Mouse (Mus musculus) forebrain, embryonic 12.5 days (tissue): ENCODE measurements around the gene Tcf7. TPM values are rescaled to one million over a fixed set of nuclear protein-coding genes. Genes with fewer than 3 reads are reported as not detected.

Experiments used
- ATAC-seq: fragments of 200-750 bp; cut with Nextera tagmentation; 2 replicates; pipeline ENCODE4 v1.8.0; 2017; ENCODE audit warnings: moderate TSS enrichment; ENCODE audit not compliant: low FRiP score
- H3K27ac ChIP-seq: fragments of 300-500 bp; sonication (generic); 2 replicates; pipeline ENCODE4 v1.5.1; 2016; ENCODE audit warnings: mild to moderate bottlenecking
- H3K27me3 ChIP-seq: fragments of 300-500 bp; sonication (generic); 2 replicates; pipeline ENCODE4 v1.6.1; 2016; ENCODE audit warnings: mild to moderate bottlenecking
- H3K36me3 ChIP-seq: fragments of 300-500 bp; sonication (generic); replicated peaks from 2 replicates; pipeline ENCODE4 v1.6.1; 2016; ENCODE audit warnings: mild to moderate bottlenecking
- H3K4me1 ChIP-seq: fragments of 300-500 bp; sonication (generic); 2 replicates; pipeline ENCODE4 v1.6.1; 2016
- H3K4me2 ChIP-seq: fragments of 300-500 bp; sonication (generic); 2 replicates; pipeline ENCODE4 v1.6.1; 2016; ENCODE audit warnings: mild to moderate bottlenecking, moderate library complexity
- H3K4me3 ChIP-seq: fragments of 300-500 bp; sonication (generic); replicated peaks from 2 replicates; pipeline ENCODE4 v1.5.1; 2016; ENCODE audit warnings: mild to moderate bottlenecking
- H3K9ac ChIP-seq: fragments of 300-500 bp; sonication (generic); 2 replicates; pipeline ENCODE4 v1.6.1; 2016; ENCODE audit warnings: mild to moderate bottlenecking
- H3K9me3 ChIP-seq: fragments of 300-500 bp; sonication (generic); 2 replicates; pipeline ENCODE4 v1.6.1; 2016
- WGBS: fragments of 180-500 bp; shearing (Covaris S2); methylation state at CpG from one replicate; pipeline ENCODE4 v1.1.7; 2016; 5-methylcytosine and 5-hydroxymethylcytosine counted together
- polyA plus RNA-seq: library from polyadenylated mRNA; unstranded; fragments of >200 nt; fragmentation: Nextera tagmentation; extraction: Ambion mirVana; gene quantifications from 2 replicates; pipeline ENCODE4 v1.2.1, GENCODE M21; 2016

Tcf7 gene
- polyA plus RNA-seq, 1 experiment from 2014 or later, result 5.4 TPM

DNA sequence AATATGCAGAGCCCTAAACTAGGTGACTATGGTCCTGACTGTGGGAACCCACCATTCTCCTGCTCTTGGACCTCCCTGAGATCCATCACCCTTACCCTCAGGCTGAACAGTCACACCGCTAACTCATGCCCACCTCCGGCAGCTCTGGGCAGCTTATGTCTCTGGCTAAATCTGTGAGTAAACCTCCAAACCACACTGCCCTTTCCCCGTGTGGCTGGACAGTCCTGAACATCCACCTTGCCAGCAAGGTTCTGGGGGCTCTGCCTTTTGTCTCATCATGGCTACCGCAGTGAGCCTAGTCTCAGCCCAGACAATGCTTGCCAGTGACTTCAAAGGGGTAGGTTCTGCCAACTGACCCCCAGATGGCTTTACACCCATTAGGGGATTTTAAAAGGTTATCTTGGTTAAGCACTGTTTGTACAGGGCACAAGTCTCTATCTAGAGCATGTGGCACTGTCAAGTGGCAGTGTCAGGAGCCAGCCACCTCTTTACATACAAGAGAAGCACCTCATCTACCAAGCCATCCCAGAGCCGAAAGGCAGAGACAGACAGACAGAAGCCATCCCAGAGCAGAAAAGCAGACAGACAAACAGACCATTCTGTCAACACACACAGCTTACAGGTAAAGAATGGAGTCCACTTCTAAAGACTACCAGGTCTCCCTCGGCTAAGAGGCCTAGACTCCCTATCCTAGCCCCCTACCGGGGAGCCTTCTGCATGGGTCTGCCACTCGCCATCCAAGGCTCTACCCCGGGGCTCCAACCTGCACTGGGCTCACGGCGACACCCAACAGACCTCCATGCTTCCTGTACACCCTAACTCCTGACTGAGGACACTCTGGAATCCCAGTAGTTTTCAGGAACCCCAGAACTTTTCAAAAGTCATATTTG lies 2.0 kb downstream of the Tcf7 start:
- no peak for ATAC-seq
- Histone ChIP-seq H3K4me1 (peaks cover 29% of the 10 kb centered on the region), H3K9ac (no peak overlapping the region), H3K27me3 (peaks cover 56% of the 10 kb centered on the region), H3K4me2 (no peak overlapping the region), H3K36me3 (no peaks in the 10 kb centered on the region), H3K4me3 (no peak overlapping the region), H3K27ac (no peak overlapping the region), H3K9me3 (no peaks in the 10 kb centered on the region)
- 86% methylated on average over 11 of the region's 11 CpGs for WGBS

DNA sequence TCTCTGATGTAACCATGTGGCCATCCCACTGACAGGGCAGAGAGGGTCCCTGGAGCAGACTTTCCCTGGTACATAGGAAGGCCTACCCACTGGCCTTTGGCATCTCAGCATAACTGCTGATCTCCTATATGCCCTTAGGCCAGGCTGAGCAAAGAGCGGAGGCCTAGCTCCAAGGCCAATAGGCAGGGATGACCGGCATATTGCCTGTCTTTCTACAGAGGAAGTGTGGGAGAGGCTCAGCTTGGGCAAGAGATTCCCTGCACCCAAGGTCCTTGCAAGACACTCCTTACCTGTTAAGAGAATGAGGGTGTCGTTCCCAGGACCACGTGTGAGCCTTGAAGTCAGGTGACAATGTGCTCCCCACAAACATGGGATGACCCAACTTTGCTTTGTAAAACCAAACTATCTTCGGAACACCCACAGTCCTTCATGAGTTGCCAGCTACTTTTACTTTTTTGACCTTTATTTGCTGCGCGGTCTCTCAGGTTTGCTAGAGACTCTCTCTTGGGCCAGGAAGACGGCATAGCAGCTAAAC lies 3.1 kb downstream of the Tcf7 start:
- ATAC-seq, result no peak
- peaks cover 47% of the 10 kb centered on the region for H3K27me3 ChIP-seq

DNA sequence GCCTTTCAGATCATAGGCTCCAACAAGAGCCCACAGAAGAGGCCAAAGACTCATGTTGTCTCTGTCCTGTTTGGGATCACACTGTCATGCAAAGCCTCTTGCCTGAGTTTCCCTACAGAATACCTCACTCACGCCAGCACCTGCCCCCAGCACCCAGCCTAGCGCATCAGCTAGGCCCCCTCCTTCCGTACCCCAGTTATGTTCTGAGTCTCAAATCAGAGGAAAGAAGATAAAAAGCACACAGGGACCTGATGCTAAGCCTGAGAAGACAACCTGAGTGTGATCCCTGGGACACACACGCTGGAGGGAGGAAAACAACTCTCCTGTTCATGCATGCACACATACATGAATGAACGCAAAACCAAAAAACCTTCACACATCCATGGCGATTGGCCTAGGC lies 3.8 kb downstream of the Tcf7 start:
- H3K27ac ChIP-seq, result no peak overlapping the region
- H3K9ac ChIP-seq, result no peak overlapping the region
- H3K4me3 ChIP-seq, result no peak overlapping the region
- no peaks in the 10 kb centered on the region for H3K9me3 ChIP-seq
- no peaks in the 10 kb centered on the region for H3K36me3 ChIP-seq
- peaks cover 41% of the 10 kb centered on the region for H3K27me3 ChIP-seq
- no peak overlapping the region for H3K4me2 ChIP-seq
- 90% methylated on average over 6 of the region's 6 CpGs for WGBS
- H3K4me1 ChIP-seq, result peaks cover 19% of the 10 kb centered on the region
- no peak for ATAC-seq

More for the DNA sequence above, 3.1 kb downstream of the Tcf7 start:
- Histone ChIP-seq H3K4me1 (peaks cover 26% of the 10 kb centered on the region), H3K36me3 (no peaks in the 10 kb centered on the region), H3K9me3 (no peaks in the 10 kb centered on the region), H3K27ac (no peak overlapping the region), H3K9ac (no peak overlapping the region), H3K4me2 (no peak overlapping the region), H3K4me3 (no peak overlapping the region)
- 93% methylated on average over 8 of the region's 8 CpGs for WGBS

DNA sequence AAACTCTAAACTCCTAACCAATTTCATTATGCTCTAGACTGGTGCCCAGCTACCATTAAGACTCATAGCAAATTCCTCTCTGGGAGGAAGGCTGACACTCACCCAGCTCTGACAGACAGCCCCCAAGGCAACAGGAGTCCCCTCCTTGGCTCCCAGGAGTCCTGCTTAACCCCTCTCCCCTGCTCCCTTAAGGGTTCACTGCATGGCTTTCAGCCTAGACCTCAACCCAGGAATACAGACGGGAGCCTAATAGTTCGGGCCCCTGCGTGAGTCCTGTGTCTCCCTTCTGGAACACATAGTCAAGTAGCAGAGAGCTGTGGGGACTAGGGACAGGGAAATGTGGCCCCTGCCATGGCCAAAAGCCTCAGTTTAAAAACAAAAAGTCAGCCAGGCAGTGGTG lies 4.7 kb downstream of the Tcf7 start:
- H3K27me3 ChIP-seq, result peaks cover 32% of the 10 kb centered on the region
- H3K4me2 ChIP-seq, result no peak overlapping the region
- ATAC-seq, result no peak
- H3K9me3 ChIP-seq, result no peaks in the 10 kb centered on the region
- H3K4me3 ChIP-seq, result no peak overlapping the region
- peaks cover 12% of the 10 kb centered on the region for H3K4me1 ChIP-seq
- 93% methylated on average over 3 of the region's 3 CpGs for WGBS
- H3K27ac ChIP-seq, result no peak overlapping the region
- H3K9ac ChIP-seq, result no peak overlapping the region
- H3K36me3 ChIP-seq, result no peaks in the 10 kb centered on the region

DNA sequence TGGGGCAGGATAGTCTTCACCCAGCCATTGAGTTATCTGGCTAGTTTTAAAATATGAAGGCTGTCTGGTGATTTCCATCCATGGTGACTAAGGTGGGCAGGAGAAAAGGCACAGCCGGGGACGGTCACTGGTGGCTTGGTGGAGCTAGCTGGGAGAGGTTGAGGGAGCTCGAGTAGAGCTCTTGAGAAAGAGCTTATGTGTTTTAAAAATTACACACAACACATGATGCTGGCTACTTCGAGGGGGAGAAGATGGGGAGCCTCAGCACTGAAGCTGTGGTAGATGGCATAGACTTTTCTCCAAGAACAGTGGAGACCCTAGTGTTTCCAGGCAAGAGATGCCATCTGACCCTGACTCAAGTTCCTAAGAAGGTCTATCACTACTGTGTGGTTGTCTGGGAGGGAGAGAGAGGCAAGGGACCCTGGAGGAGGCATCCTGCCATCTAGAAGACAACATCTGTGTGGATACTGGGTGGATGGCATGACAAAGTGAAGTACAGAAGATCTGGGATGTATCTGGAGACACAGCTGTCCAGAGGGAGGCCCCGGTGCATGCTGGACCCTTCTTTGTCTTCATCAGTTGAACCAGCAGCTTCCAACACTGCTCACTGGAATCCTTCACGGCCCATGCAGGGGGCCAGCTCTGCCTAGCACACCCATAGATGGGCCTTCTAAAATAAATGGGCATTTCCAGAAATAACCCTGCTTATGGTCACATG lies 5.2 kb downstream of the Tcf7 start:
- Histone ChIP-seq H3K36me3 (no peaks in the 10 kb centered on the region), H3K4me3 (no peak overlapping the region), H3K4me2 (no peak overlapping the region), H3K27ac (no peak overlapping the region), H3K27me3 (peaks cover 28% of the 10 kb centered on the region), H3K9ac (no peak overlapping the region), H3K4me1 (peaks cover 7% of the 10 kb centered on the region), H3K9me3 (no peaks in the 10 kb centered on the region)
- WGBS, result 91% methylated on average over 6 of the region's 6 CpGs
- no peak for ATAC-seq

DNA sequence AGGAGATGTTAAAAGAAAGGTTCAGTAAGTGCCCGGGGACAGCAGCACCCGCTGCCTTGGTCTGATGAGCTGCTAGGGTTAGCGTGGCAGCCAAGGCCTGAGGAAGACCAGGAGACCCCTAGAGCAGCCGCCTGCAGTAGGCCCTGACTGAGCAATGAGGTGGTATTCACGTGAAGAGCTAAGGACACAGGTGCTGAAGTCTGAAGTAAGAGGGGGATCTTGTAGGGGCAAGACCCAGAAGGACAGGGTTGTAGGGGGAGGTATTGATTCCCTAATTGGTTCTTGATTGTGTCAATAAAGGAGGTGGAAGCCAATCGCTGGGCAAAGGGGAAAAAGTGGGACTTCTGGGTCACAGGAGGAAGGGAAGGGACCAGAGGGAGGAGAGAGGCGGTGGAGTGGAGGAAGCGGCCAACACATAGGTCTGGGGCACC lies 5.8 kb downstream of the Tcf7 start:
- 89% methylated on average over 8 of the region's 8 CpGs for WGBS
- Histone ChIP-seq H3K36me3 (no peaks in the 10 kb centered on the region), H3K4me1 (peaks cover 1% of the 10 kb centered on the region; the same call in 1 of the 2 replicates), H3K9ac (no peak overlapping the region), H3K9me3 (no peaks in the 10 kb centered on the region), H3K4me3 (no peak overlapping the region), H3K4me2 (no peak overlapping the region), H3K27ac (no peak overlapping the region), H3K27me3 (peaks cover 21% of the 10 kb centered on the region)
- no peak for ATAC-seq

DNA sequence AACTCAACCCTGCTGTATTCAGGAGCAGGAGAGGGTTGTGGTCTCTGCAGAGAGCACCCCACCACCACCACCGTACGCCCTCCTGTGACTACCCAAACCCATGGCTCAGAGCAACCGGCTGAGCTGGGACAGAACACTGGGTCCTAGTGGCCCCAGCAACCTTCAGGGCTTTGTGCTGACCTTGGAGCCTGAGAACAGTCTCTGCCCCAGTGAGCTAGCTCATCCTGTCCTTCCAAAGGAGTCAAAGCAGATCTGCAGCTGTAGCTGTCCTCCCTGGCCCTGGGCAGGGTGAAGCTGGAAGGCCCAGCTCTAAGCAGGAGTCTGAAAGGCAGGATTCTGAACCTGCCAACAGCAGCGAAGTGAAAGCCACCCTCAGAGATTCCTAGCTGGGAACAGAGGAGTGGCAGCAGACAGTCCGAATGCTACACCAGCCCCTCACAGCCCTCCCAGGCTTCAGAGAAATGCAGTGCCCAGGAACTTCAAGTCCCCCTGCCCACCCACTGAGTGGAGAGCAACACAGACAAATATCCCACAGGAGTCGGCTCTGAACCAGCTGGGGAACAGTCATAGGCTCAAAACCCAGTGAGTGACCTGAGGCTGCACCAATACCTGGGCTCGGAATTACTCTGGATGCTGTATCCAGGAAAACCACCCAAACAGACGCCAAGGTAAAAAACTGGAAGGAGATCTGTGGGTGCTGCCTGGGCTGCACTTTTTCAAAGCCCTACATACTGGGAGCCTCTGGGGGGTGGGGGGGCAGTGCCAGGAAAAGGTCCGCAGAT lies 6.8 kb downstream of the Tcf7 start:
- no peak overlapping the region for H3K4me3 ChIP-seq
- no peak for ATAC-seq
- H3K27ac ChIP-seq, result no peak overlapping the region
- H3K9me3 ChIP-seq, result no peaks in the 10 kb centered on the region
- no peak overlapping the region for H3K4me2 ChIP-seq
- peaks cover 11% of the 10 kb centered on the region for H3K27me3 ChIP-seq
- H3K9ac ChIP-seq, result no peak overlapping the region
- no peaks in the 10 kb centered on the region for H3K4me1 ChIP-seq
- H3K36me3 ChIP-seq, result no peaks in the 10 kb centered on the region
- WGBS, result 83% methylated on average over 9 of the region's 9 CpGs

DNA sequence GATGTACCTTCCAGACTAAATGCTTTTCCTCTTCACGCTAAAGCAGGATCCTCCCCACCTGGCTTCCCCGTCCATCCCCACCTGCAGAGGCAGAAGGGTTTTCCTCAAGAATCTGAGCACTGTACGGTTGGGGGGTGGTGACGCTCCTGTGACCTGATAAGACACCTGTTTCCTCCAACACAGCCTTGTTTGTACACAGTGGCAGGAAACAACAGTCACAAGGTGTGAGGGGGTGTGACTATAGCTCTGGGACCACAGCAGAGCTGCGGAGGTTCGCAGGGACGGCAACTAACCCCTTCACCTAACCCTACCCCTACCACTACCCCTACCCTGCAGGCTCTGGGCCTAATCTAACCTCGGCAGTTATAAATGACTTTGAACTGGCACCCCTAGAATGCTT lies 7.4 kb downstream of the Tcf7 start:
- Histone ChIP-seq H3K36me3 (no peaks in the 10 kb centered on the region), H3K27me3 (peaks cover 5% of the 10 kb centered on the region; the same call in 1 of the 2 replicates), H3K4me3 (no peak overlapping the region), H3K4me1 (no peaks in the 10 kb centered on the region), H3K27ac (no peak overlapping the region), H3K9me3 (no peaks in the 10 kb centered on the region), H3K4me2 (no peak overlapping the region), H3K9ac (no peak overlapping the region)
- ATAC-seq, result no peak
- 87% methylated on average over 8 of the region's 8 CpGs for WGBS

DNA sequence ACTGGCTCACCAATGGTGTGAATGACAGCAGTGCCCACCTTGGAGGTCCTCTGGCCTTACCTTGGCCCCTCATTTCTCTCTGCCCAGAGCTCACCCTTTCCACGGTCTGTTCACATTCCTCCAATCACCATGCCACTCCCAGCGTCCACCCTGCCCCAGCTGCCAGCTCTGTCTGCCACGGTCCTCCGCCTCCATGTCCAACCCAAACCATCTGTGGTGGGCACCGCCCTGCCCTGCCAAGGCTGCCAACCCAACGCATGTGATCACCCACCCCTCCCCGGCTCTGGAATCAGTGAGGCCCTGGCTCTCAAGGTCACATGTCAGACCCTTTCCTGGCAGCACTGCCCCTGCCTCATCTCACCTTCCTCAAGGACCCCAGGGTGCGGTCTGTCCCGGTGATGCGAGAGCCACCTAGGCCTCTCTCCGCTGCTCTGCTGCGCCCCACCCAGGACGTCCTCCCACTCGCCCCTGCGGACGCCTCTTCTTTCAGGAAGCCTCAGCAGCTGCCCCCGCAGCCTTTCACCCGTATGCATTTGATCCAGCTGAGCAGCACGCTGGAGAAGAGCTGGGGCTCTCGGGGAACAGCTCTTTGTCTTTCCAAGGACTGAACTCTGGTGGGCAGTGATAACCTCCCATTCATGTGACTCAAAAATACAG lies 8.2 kb downstream of the Tcf7 start:
- no peak overlapping the region for H3K4me3 ChIP-seq
- H3K36me3 ChIP-seq, result no peaks in the 10 kb centered on the region
- no peaks in the 10 kb centered on the region for H3K9me3 ChIP-seq
- 89% methylated on average over 20 of the region's 20 CpGs for WGBS
- no peaks in the 10 kb centered on the region for H3K4me1 ChIP-seq
- no peak overlapping the region for H3K9ac ChIP-seq
- no peak overlapping the region for H3K27ac ChIP-seq
- ATAC-seq, result no peak
- H3K27me3 ChIP-seq, result 0 out of 2 replicates have a peak, but pooled peaks cover 3% of the 10 kb centered on the region
- no peak overlapping the region for H3K4me2 ChIP-seq

DNA sequence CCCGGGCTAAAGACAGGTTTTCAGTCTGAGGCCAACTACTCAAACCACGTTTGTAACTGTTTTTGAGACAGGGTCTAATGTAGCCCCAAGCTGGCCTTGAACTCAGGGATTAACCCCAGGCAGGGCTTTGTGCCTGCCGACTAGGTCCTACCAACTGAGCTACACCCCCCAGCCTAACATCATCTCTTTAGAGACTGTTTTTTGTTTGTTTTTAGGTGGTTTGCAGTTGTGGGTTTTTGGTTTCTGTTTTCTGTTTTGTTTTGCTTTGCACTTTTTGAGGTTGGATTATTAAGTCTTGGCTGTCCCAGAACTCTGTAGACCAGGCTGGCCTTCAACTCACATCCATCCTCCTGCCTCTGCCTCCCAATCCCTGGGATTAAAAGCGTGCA lies 8.9 kb downstream of the Tcf7 start:
- Histone ChIP-seq H3K36me3 (no peaks in the 10 kb centered on the region), H3K9ac (no peak overlapping the region), H3K4me2 (no peak overlapping the region), H3K4me1 (no peaks in the 10 kb centered on the region), H3K27me3 (0 out of 2 replicates have a peak, but pooled peaks cover 3% of the 10 kb centered on the region), H3K4me3 (no peak overlapping the region), H3K9me3 (no peaks in the 10 kb centered on the region), H3K27ac (no peak overlapping the region)
- 85% methylated on average over 4 of the region's 4 CpGs for WGBS
- ATAC-seq, result no peak

DNA sequence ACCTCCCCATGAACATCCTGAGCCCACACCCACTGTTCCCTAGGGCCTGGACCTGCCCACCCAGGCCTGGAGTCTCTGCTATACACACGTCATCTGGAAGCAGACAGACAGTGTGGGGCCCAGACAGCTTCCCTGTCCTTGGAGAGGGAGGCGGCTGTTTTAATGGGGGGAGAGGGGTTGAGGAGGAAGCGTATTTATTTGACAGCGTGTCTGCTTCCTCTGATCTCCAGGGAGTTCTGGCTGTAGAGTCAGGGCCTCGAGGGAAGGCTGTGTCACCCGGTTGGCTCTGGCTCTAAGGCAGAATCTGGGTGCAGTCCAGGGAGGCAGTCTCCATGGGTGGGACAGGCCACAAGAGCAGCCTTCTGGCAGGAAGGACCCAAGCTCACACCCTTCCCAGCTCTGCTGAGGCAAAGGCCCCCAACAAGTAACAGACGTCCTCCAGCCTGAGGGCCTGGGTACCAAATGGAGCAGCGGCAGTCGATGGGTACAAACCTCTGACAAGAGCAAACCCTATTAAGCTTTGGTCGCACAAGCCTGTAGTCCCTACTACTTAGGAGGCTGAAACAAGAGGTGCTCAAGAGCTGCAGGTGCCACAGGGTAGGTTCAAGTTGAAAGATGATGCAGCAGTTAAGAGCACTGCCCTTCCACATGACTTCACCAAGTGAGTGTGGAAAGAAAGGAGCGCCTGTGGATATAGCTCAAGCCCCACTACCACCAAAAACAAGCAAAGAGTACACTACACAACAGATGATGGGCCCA lies 9.5 kb downstream of the Tcf7 start:
- no peak overlapping the region for H3K4me3 ChIP-seq
- no peaks in the 10 kb centered on the region for H3K9me3 ChIP-seq
- WGBS, result 82% methylated on average over 11 of the region's 11 CpGs
- H3K27ac ChIP-seq, result no peak overlapping the region
- no peaks in the 10 kb centered on the region for H3K4me1 ChIP-seq
- ATAC-seq, result no peak
- no peak overlapping the region for H3K9ac ChIP-seq
- H3K27me3 ChIP-seq, result 0 out of 2 replicates have a peak, but pooled peaks cover 3% of the 10 kb centered on the region
- no peaks in the 10 kb centered on the region for H3K36me3 ChIP-seq
- no peak overlapping the region for H3K4me2 ChIP-seq
